Mouse (Mus musculus) bone marrow macrophage, adult 2 months (primary cell): ENCODE data around the gene Car7. TPM values are rescaled to one million over a fixed set of nuclear protein-coding genes. Genes with fewer than 3 reads are reported as not detected.

Experiments
- H3K27ac ChIP-seq: 2 replicates; pipeline ENCODE4 v1.5.1; 2012; ENCODE audit warnings: low read depth, low read length; ENCODE audit not compliant: insufficient read depth
- H3K4me1 ChIP-seq: 2 replicates; pipeline ENCODE4 v1.6.1; 2012; ENCODE audit warnings: low read length; ENCODE audit not compliant: control insufficient read depth, insufficient read depth
- H3K4me3 ChIP-seq: 2 replicates; pipeline ENCODE4 v1.5.1; 2012; ENCODE audit warnings: mild to moderate bottlenecking, low read length, moderate library complexity; ENCODE audit not compliant: insufficient read depth
- CTCF ChIP-seq: IDR thresholded peaks from 2 replicates; pipeline ENCODE4 v1.5.1; 2012; ENCODE audit warnings: low read depth, mild to moderate bottlenecking, low read length, moderate library complexity
- POLR2A ChIP-seq: IDR thresholded peaks from 2 replicates; pipeline ENCODE4 v1.6.1; 2012; ENCODE audit warnings: mild to moderate bottlenecking, low read depth, low read length, borderline replicate concordance
- polyA plus RNA-seq: library from polyadenylated mRNA; stranded (reverse); fragments of >200 nt; gene quantifications from 2 replicates; pipeline ENCODE4 v1.2.4, GENCODE M21; 2012; ENCODE audit not compliant: missing spikeins, insufficient read depth, insufficient read length

Car7 gene
- polyA plus RNA-seq, 1 experiment, result 1.7 TPM

DNA sequence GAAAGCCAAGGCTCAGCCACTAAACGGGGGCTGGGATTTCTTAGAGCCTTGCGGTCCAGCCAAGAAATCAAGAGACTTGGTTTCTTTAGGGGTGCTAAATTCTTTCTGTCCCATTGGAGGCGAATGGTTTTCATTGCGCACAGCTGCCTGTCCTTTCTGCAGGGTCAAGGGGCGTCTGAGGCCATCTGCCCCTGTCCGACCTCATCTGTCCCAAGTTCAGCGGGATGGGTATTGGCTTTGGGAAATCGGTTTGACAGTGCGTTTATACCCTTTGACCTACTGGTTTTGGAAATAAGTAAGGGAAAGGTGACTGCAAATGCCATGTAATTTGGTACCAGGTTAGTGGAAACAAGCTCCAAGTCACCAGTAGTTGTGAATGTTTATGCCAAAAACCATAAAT, 57.4 kb downstream of the Car7 start:
- Histone ChIP-seq H3K4me1 (peaks cover 20% of the 10 kb centered on the region), H3K4me3 (peak overlapping the region; percentile 95), H3K27ac (peak overlapping the region; percentile 90)
- no peak for TF ChIP-seq CTCF
- TF ChIP-seq POLR2A, result no peak

DNA sequence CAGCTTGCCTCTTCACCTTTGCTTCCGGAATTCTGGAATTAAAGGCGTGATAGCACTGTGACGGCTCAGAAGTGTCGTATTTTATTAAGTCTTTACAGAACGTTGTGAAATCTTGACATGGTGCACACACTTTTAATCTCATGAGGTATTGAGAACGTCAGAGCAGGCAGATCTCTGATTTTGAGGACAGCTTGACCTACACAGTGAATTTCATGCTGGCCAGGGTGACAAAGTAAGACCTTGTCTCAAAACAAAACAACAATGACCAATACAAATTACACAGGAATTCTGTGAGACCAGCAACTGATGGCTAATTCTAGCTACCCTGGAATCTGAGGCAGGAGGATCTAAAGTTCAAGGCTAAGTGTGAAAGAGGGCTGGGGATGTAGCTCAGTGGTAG, 58.1 kb downstream of the Car7 start:
- no peak overlapping the region for H3K27ac ChIP-seq
- peak overlapping the region; percentile 95 for H3K4me3 ChIP-seq
- TF ChIP-seq POLR2A (no peak), CTCF (no peak)
- peaks cover 20% of the 10 kb centered on the region for H3K4me1 ChIP-seq

- no peak overlapping the region for H3K27ac ChIP-seq
- peaks cover 20% of the 10 kb centered on the region for H3K4me1 ChIP-seq
- TF ChIP-seq CTCF (no peak), POLR2A (no peak)
- no peak overlapping the region for H3K4me3 ChIP-seq
Measured at GRCm38 (mm10) chr8:104593536-104594325, 59.2 kb downstream of the Car7 start.

DNA sequence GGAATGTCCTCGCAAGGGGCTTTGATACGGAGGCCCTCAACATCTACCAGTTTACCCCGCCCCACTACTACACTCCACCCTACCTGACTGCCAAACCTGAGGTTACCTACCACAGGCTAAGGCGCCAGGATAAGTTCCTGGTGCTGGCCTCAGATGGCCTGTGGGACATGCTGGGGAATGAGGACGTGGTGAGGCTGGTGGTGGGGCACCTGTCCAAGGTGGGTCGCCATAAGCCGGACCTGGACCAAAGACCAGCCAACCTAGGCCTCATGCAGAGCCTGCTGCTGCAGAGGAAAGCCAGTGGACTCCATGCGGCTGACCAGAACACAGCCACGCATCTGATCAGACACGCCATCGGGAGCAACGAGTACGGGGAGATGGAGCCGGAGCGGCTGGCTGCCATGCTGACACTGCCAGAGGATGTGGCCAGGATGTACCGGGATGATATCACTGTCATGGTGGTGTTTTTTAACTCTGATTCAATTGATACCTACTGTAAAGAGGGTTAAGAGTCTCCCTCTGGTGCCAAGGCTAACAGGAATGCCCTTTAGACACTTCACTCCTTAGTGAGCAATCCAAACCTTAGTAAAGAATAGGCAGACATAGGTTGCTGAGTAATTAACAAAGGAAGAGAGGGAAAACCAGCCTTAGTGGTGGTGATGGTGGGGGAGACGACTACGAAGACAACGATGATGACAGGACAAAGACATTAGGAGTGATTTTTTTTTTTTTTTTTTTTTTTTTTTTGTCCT, 60.3 kb downstream of the Car7 start:
- H3K4me1 ChIP-seq, result peaks cover 20% of the 10 kb centered on the region
- no peak for TF ChIP-seq CTCF
- no peak for TF ChIP-seq POLR2A
- H3K27ac ChIP-seq, result no peak overlapping the region
- no peak overlapping the region for H3K4me3 ChIP-seq

DNA sequence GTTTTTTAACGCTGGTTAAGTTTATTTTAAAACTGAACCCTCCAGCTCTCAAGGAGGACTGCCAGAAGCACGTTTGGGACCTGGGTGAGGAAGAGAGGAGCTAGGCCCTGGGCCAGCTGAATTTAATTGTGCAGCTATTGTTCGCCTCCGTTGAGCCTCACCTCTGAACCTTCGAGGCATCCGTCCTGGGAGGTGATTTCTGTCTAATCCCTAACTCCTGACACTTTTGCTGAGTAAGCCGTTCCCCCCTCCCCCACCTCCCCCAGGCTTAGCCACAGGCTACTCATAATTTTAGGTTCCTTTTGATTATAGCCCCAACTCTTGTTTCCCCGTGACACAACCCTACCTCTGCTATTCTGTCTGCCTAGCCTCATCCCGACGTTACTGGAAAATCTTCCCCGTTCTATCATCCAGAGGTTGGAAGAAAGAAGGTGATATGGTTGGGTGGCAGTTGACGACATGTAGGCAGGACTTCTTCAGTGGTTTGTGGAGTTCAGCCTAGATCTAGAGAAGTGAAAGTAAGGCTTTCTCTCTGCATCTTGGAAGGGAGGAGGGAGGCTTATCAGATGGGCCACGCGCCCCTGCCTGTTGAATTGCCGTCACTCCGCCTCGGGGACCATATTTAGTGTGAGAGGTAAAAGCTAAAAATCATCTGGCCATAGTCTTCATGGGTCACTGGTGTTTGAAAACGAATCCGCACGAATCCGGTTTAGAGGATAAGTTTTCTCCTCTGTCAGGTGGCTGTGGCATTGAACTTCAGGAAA, 61.5 kb downstream of the Car7 start:
- H3K27ac ChIP-seq, result no peak overlapping the region
- TF ChIP-seq POLR2A (no peak), CTCF (no peak)
- peaks cover 16% of the 10 kb centered on the region for H3K4me1 ChIP-seq
- H3K4me3 ChIP-seq, result no peak overlapping the region

DNA sequence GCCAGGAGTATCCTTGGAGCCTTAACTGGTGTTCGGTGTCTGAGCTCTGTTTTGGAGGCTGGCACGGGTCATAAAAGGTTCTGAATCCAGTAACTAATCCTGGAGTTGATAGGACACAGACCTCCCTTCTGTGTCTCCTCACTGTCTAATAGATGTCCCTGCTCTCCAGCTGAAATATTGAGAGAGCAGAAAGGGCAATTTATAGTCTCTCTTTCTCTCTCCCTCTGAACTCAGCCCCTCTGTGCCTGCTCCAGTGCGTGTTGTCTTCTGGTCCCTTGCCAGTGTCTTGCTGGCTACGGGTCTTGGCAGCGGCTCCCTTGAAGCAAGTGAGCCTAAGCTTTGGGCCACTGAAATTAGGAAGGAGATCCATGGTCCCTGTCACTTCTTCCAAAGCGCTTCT, 63.2 kb downstream of the Car7 start:
- Histone ChIP-seq H3K4me1 (peaks cover 18% of the 10 kb centered on the region), H3K4me3 (no peak overlapping the region), H3K27ac (no peak overlapping the region)
- no peak for TF ChIP-seq POLR2A
- TF ChIP-seq CTCF, result no peak

GRCm38 (mm10) chr8:104598496-104598895, 64.0 kb downstream of the Car7 start:
- Histone ChIP-seq H3K4me3 (no peak overlapping the region), H3K27ac (no peak overlapping the region), H3K4me1 (peaks cover 17% of the 10 kb centered on the region)
- no peak for TF ChIP-seq POLR2A
- no peak for TF ChIP-seq CTCF

Other genes starting within 250 kb of the Car7 start
- gene Cmtm2a, start 241.5 kb upstream of the Car7 start, polyA plus RNA-seq, result not detected in 2 replicates
- gene Gm45711, start 224.6 kb upstream of the Car7 start, polyA plus RNA-seq, result not detected in 2 replicates
- gene Cmtm1, start 224.5 kb upstream of the Car7 start, polyA plus RNA-seq, result not detected in 2 replicates
- not detected in 2 replicates for gene Gm11020, start 213.1 kb upstream of the Car7 start, polyA plus RNA-seq
- not detected in 2 replicates for gene Cmtm2b, start 212.5 kb upstream of the Car7 start, polyA plus RNA-seq
- gene Cmtm3, start 195.3 kb upstream of the Car7 start, polyA plus RNA-seq, result 227 and 236 TPM in 2 replicates
- gene Cmtm4, start 138.9 kb upstream of the Car7 start, polyA plus RNA-seq, result 12.2 and 12.3 TPM in 2 replicates
- gene Dync1li2, start 91.6 kb upstream of the Car7 start, polyA plus RNA-seq, result 60.7 and 65.3 TPM in 2 replicates
- not detected in 2 replicates for gene Terb1, start 24.8 kb upstream of the Car7 start, polyA plus RNA-seq
- gene Nae1, start 52 bp upstream of the Car7 start, polyA plus RNA-seq, result 39.6 and 41.0 TPM in 2 replicates
- gene Pdp2, start 56.8 kb downstream of the Car7 start, polyA plus RNA-seq, result 8.0 and 9.1 TPM in 2 replicates
- not detected in 2 replicates for gene Cdh16, start 89.7 kb downstream of the Car7 start, polyA plus RNA-seq
- 22.5 and 23.8 TPM in 2 replicates for gene Rrad, start 96.6 kb downstream of the Car7 start, polyA plus RNA-seq
- gene Ciao2b, start 107.3 kb downstream of the Car7 start, polyA plus RNA-seq, result 48.9 and 50.7 TPM in 2 replicates
- gene Ces2a, start 199.3 kb downstream of the Car7 start, polyA plus RNA-seq, result not detected in 2 replicates